Mouse (Mus musculus) liver, embryonic 11.5 days (tissue): ENCODE measurements around the gene Reck. TPM values are rescaled to one million over a fixed set of nuclear protein-coding genes. Genes with fewer than 3 reads are reported as not detected.

Experiments used
- ATAC-seq: fragments of 200-750 bp; cut with Nextera tagmentation; replicated peaks from 2 replicates; pipeline ENCODE4 v1.8.0; 2017; ENCODE audit warnings: moderate number of reproducible peaks, mild to moderate bottlenecking, moderate TSS enrichment, moderate library complexity; ENCODE audit not compliant: low FRiP score
- DNase-seq: peaks from one replicate; pipeline ENCODE4 v3.0.0-alpha.2; 2017; ENCODE audit warnings: low spot score
- H3K27ac ChIP-seq: fragments of 300-500 bp; sonication (generic); 2 replicates; pipeline ENCODE4 v1.5.1; 2014; ENCODE audit warnings: mild to moderate bottlenecking, low read depth, low read length, control low read depth
- H3K27me3 ChIP-seq: fragments of 300-500 bp; sonication (generic); replicated peaks from 2 replicates; pipeline ENCODE4 v1.6.1; 2014; ENCODE audit warnings: low read length, mixed read lengths; ENCODE audit not compliant: control insufficient read depth, insufficient read depth
- H3K36me3 ChIP-seq: fragments of 300-500 bp; sonication (generic); 2 replicates; pipeline ENCODE4 v1.6.1; 2014; ENCODE audit warnings: mild to moderate bottlenecking, low read length, moderate library complexity, mixed read lengths; ENCODE audit not compliant: control insufficient read depth, insufficient read depth
- H3K4me1 ChIP-seq: fragments of 300-500 bp; sonication (generic); replicated peaks from 2 replicates; pipeline ENCODE4 v1.6.1; 2014; ENCODE audit warnings: low read length, mixed read lengths; ENCODE audit not compliant: control insufficient read depth, insufficient read depth
- H3K4me2 ChIP-seq: fragments of 300-500 bp; sonication (generic); 2 replicates; pipeline ENCODE4 v1.6.1; 2014; ENCODE audit warnings: mild to moderate bottlenecking, control low read depth, moderate library complexity
- H3K4me3 ChIP-seq: fragments of 300-500 bp; sonication (generic); 2 replicates; pipeline ENCODE4 v1.5.1; 2014; ENCODE audit warnings: low read depth, low read length, control low read depth
- H3K9ac ChIP-seq: fragments of 300-500 bp; sonication (generic); 2 replicates; pipeline ENCODE4 v1.6.1; 2014; ENCODE audit warnings: low read depth, low read length, control low read depth
- H3K9me3 ChIP-seq: fragments of 300-500 bp; sonication (generic); 2 replicates; pipeline ENCODE4 v1.6.1; 2016; ENCODE audit warnings: low read length, inconsistent platforms, mixed read lengths; ENCODE audit not compliant: control insufficient read depth
- WGBS: fragments of 180-500 bp; shearing (Covaris S2); extraction: QIAGEN DNeasy Blood & Tissue Kit; methylation state at CpG from one replicate; pipeline ENCODE4 v1.1.7; 2014; 5-methylcytosine and 5-hydroxymethylcytosine counted together
- polyA plus RNA-seq: library from polyadenylated mRNA; unstranded; fragments of >200 nt; fragmentation: Nextera tagmentation; extraction: Ambion mirVana; gene quantifications from 2 replicates; pipeline ENCODE4 v1.2.1, GENCODE M21; 2014

The Reck gene
- polyA plus RNA-seq, 1 experiment from 2014 or later = 9.6 TPM

GRCm38 (mm10) chr4:43978521-43979443, 103.5 kb downstream of the Reck start:
- Histone ChIP-seq H3K9me3 (no peaks in the 10 kb centered on the region), H3K4me1 (peaks cover 19% of the 10 kb centered on the region), H3K4me2 (no peak overlapping the region), H3K4me3 (no peak overlapping the region), H3K27me3 (no peaks in the 10 kb centered on the region), H3K9ac (no peak overlapping the region), H3K36me3 (peaks cover 3% of the 10 kb centered on the region; the same call in 1 of the 2 replicates), H3K27ac (no peak overlapping the region; the same call in 1 of the 2 replicates)
- no peak for ATAC-seq
- WGBS = 54% methylated on average over 17 of the region's 17 CpGs
- DNase-seq = no peak

GRCm38 (mm10) chr4:43979746-43980145, 104.4 kb downstream of the Reck start:
- Histone ChIP-seq H3K9me3 (no peaks in the 10 kb centered on the region), H3K4me2 (no peak overlapping the region), H3K9ac (no peak overlapping the region), H3K4me1 (peaks cover 15% of the 10 kb centered on the region), H3K27ac (no peak overlapping the region), H3K36me3 (peaks cover 3% of the 10 kb centered on the region; the same call in 1 of the 2 replicates), H3K27me3 (no peaks in the 10 kb centered on the region), H3K4me3 (no peak overlapping the region)
- DNase-seq (no peak), ATAC-seq (no peak)
- 98% methylated on average over 3 of the region's 3 CpGs for WGBS

GRCm38 (mm10) chr4:43980236-43980635, 104.9 kb downstream of the Reck start:
- no peak overlapping the region for H3K4me2 ChIP-seq
- H3K27me3 ChIP-seq = no peaks in the 10 kb centered on the region
- H3K4me1 ChIP-seq = peaks cover 12% of the 10 kb centered on the region
- ATAC-seq (no peak), DNase-seq (no peak)
- H3K4me3 ChIP-seq = no peak overlapping the region
- 77% methylated on average over 4 of the region's 4 CpGs for WGBS
- H3K27ac ChIP-seq = no peak overlapping the region
- peaks cover 3% of the 10 kb centered on the region; the same call in 1 of the 2 replicates for H3K36me3 ChIP-seq
- H3K9me3 ChIP-seq = no peaks in the 10 kb centered on the region
- no peak overlapping the region for H3K9ac ChIP-seq

GRCm38 (mm10) chr4:43980846-43981245, 105.5 kb downstream of the Reck start:
- 94% methylated on average over 6 of the region's 6 CpGs for WGBS

GRCm38 (mm10) chr4:43981251-43981650, 105.9 kb downstream of the Reck start:
- Histone ChIP-seq H3K36me3 (peaks cover 3% of the 10 kb centered on the region; the same call in 1 of the 2 replicates), H3K9ac (no peak overlapping the region), H3K27me3 (no peaks in the 10 kb centered on the region), H3K27ac (no peak overlapping the region), H3K4me2 (no peak overlapping the region), H3K4me1 (peaks cover 10% of the 10 kb centered on the region), H3K9me3 (no peaks in the 10 kb centered on the region), H3K4me3 (no peak overlapping the region)
- DNase-seq (no peak), ATAC-seq (no peak)
- WGBS = 71% methylated on average over 7 of the region's 7 CpGs

More at GRCm38 (mm10) chr4:43980846-43981245, 105.5 kb downstream of the Reck start:
- Histone ChIP-seq H3K4me1 (peaks cover 11% of the 10 kb centered on the region), H3K27ac (no peak overlapping the region), H3K9ac (no peak overlapping the region), H3K36me3 (peaks cover 3% of the 10 kb centered on the region; the same call in 1 of the 2 replicates), H3K9me3 (no peaks in the 10 kb centered on the region), H3K4me2 (no peak overlapping the region), H3K4me3 (no peak overlapping the region), H3K27me3 (no peaks in the 10 kb centered on the region)
- ATAC-seq (no peak), DNase-seq (no peak)

GRCm38 (mm10) chr4:43982053-43982732, 106.9 kb downstream of the Reck start:
- peak overlapping the region; percentile 70 for H3K4me2 ChIP-seq
- peaks cover 10% of the 10 kb centered on the region for H3K4me1 ChIP-seq
- ATAC-seq (peak; percentile 92), DNase-seq (peak; percentile 91)
- peak overlapping the region; percentile 65 for H3K9ac ChIP-seq
- H3K27ac ChIP-seq = no peak overlapping the region
- H3K4me3 ChIP-seq = peak overlapping the region; percentile 33
- no peaks in the 10 kb centered on the region for H3K27me3 ChIP-seq
- H3K9me3 ChIP-seq = no peaks in the 10 kb centered on the region
- 1% methylated on average over 24 of the region's 24 CpGs for WGBS
- peaks cover 3% of the 10 kb centered on the region; the same call in 1 of the 2 replicates for H3K36me3 ChIP-seq

GRCm38 (mm10) chr4:43983181-43983580, 107.9 kb downstream of the Reck start, which contains the start of gene Ccin:
Ccin (plus strand) TSS chr4:43983483.
- H3K9ac ChIP-seq = peak within 1 kb of the TSS; percentile 65
- WGBS = 84% methylated on average over 11 of the region's 11 CpGs

GRCm38 (mm10) chr4:43983756-43984155, 108.4 kb downstream of the Reck start:
- Histone ChIP-seq H3K9ac (no peak overlapping the region), H3K4me1 (peaks cover 5% of the 10 kb centered on the region; the same call in 1 of the 2 replicates), H3K36me3 (no peaks in the 10 kb centered on the region), H3K27me3 (no peaks in the 10 kb centered on the region), H3K4me3 (no peak overlapping the region), H3K9me3 (no peaks in the 10 kb centered on the region), H3K4me2 (no peak overlapping the region), H3K27ac (no peak overlapping the region)
- DNase-seq (no peak), ATAC-seq (no peak)
- 86% methylated on average over 22 of the region's 22 CpGs for WGBS

More at GRCm38 (mm10) chr4:43983181-43983580, 107.9 kb downstream of the Reck start, which contains the start of gene Ccin:
- Histone ChIP-seq H3K36me3 (no peaks in the 10 kb centered on the region; the same call in 1 of the 2 replicates), H3K27me3 (no peaks in the 10 kb centered on the region), H3K4me1 (peaks cover 10% of the 10 kb centered on the region), H3K4me2 (peak within 1 kb of the TSS; percentile 70), H3K27ac (no peak within 1 kb of the TSS), H3K4me3 (peak within 1 kb of the TSS; percentile 33), H3K9me3 (no peaks in the 10 kb centered on the region)
- DNase-seq = no peak
- ATAC-seq = no peak
